Mouse (Mus musculus) hindbrain, embryonic 11.5 days (tissue): ENCODE measurements around the gene Cars2. TPM values are rescaled to one million over a fixed set of nuclear protein-coding genes. Genes with fewer than 3 reads are reported as not detected.
"Not testable (repeated sequence)": the region's sequence is repeated elsewhere in the genome, so short reads cannot be mapped to it uniquely, and the experiment has no call there.

Source experiments
- ATAC-seq: fragments of 200-750 bp; cut with Nextera tagmentation; 2 replicates; pipeline ENCODE4 v1.8.0; 2017; ENCODE audit warnings: mild to moderate bottlenecking, moderate TSS enrichment, moderate library complexity; ENCODE audit not compliant: low FRiP score
- DNase-seq: peaks from one replicate; pipeline ENCODE4 v3.0.0-alpha.2; 2015; ENCODE audit warnings: low spot score
- H3K27ac ChIP-seq: fragments of 300-500 bp; sonication (generic); 2 replicates; pipeline ENCODE4 v1.5.1; 2014; ENCODE audit warnings: mild to moderate bottlenecking, low read depth, low read length
- H3K27me3 ChIP-seq: fragments of 300-500 bp; sonication (generic); 2 replicates; pipeline ENCODE4 v1.6.1; 2014; ENCODE audit warnings: mild to moderate bottlenecking, low read length, moderate library complexity, mixed read lengths; ENCODE audit not compliant: control insufficient read depth, insufficient read depth
- H3K36me3 ChIP-seq: fragments of 300-500 bp; sonication (generic); 2 replicates; pipeline ENCODE4 v1.6.1; 2014; ENCODE audit warnings: mild to moderate bottlenecking, low read length, moderate library complexity, mixed read lengths; ENCODE audit not compliant: control insufficient read depth, insufficient read depth
- H3K4me1 ChIP-seq: fragments of 300-500 bp; sonication (generic); replicated peaks from 2 replicates; pipeline ENCODE4 v1.6.1; 2014; ENCODE audit warnings: low read length, mixed read lengths; ENCODE audit not compliant: control insufficient read depth, insufficient read depth
- H3K4me2 ChIP-seq: fragments of 300-500 bp; sonication (generic); replicated peaks from 2 replicates; pipeline ENCODE4 v1.6.1; 2014; ENCODE audit warnings: mild to moderate bottlenecking, low read depth, low read length
- H3K4me3 ChIP-seq: fragments of 300-500 bp; sonication (generic); 2 replicates; pipeline ENCODE4 v1.5.1; 2014; ENCODE audit warnings: low read depth, low read length
- H3K9ac ChIP-seq: fragments of 300-500 bp; sonication (generic); 2 replicates; pipeline ENCODE4 v1.6.1; 2014; ENCODE audit warnings: low read depth, low read length
- H3K9me3 ChIP-seq: fragments of 300-500 bp; sonication (generic); 2 replicates; pipeline ENCODE4 v1.6.1; 2016; ENCODE audit warnings: low read length; ENCODE audit not compliant: control insufficient read depth
- WGBS: fragments of 180-500 bp; shearing (Covaris S2); extraction: QIAGEN DNeasy Blood & Tissue Kit; methylation state at CpG from one replicate; pipeline ENCODE4 v1.1.7; 2014; 5-methylcytosine and 5-hydroxymethylcytosine counted together
- polyA plus RNA-seq: library from polyadenylated mRNA; unstranded; fragments of >200 nt; fragmentation: Nextera tagmentation; extraction: Ambion mirVana; gene quantifications from 2 replicates; pipeline ENCODE4 v1.2.1, GENCODE M21; 2014

The Cars2 gene
- polyA plus RNA-seq, 1 experiment from 2014 or later = 19.5 TPM

GRCm38 (mm10) chr8:11508880-11509279 lies 41.7 kb downstream of the Cars2 start:
- Histone ChIP-seq H3K9me3 (no peaks in the 10 kb centered on the region), H3K36me3 (peaks cover 19% of the 10 kb centered on the region), H3K27ac (no peak overlapping the region), H3K27me3 (no peaks in the 10 kb centered on the region), H3K9ac (no peak overlapping the region), H3K4me1 (no peaks in the 10 kb centered on the region), H3K4me2 (no peak overlapping the region), H3K4me3 (no peak overlapping the region)
- DNase-seq (no peak), ATAC-seq (no peak)
- WGBS = 87% methylated on average over 10 of the region's 10 CpGs

- H3K9me3 ChIP-seq = no peaks in the 10 kb centered on the region
- no peak overlapping the region for H3K9ac ChIP-seq
- ATAC-seq = no peak
- H3K4me1 ChIP-seq = no peaks in the 10 kb centered on the region
- DNase-seq = peak; percentile 72
- no peak overlapping the region for H3K4me2 ChIP-seq
- H3K36me3 ChIP-seq = peaks cover 11% of the 10 kb centered on the region
- H3K4me3 ChIP-seq = no peak overlapping the region
- 74% methylated on average over 6 of the region's 6 CpGs for WGBS
- no peaks in the 10 kb centered on the region for H3K27me3 ChIP-seq
- H3K27ac ChIP-seq = no peak overlapping the region
Measured at GRCm38 (mm10) chr8:11506802-11507201, 43.8 kb downstream of the Cars2 start.

GRCm38 (mm10) chr8:11506074-11506473 lies 44.5 kb downstream of the Cars2 start:
- Histone ChIP-seq H3K27ac (no peak overlapping the region), H3K4me1 (no peaks in the 10 kb centered on the region), H3K36me3 (peaks cover 11% of the 10 kb centered on the region), H3K9me3 (no peaks in the 10 kb centered on the region), H3K27me3 (no peaks in the 10 kb centered on the region), H3K4me2 (no peak overlapping the region), H3K4me3 (no peak overlapping the region), H3K9ac (no peak overlapping the region)
- WGBS = 88% methylated on average over 14 of the region's 14 CpGs
- no peak for DNase-seq
- no peak for ATAC-seq

GRCm38 (mm10) chr8:11503476-11504232 lies 46.9 kb downstream of the Cars2 start:
- 87% methylated on average over 13 of the region's 13 CpGs for WGBS
- Histone ChIP-seq H3K27ac (no peak overlapping the region), H3K9ac (no peak overlapping the region), H3K9me3 (no peaks in the 10 kb centered on the region), H3K4me2 (no peak overlapping the region), H3K4me1 (no peaks in the 10 kb centered on the region), H3K36me3 (0 out of 2 replicates have a peak, but pooled peaks cover 2% of the 10 kb centered on the region), H3K27me3 (no peaks in the 10 kb centered on the region), H3K4me3 (no peak overlapping the region)
- DNase-seq (no peak), ATAC-seq (no peak)

GRCm38 (mm10) chr8:11498786-11499485 lies 51.6 kb downstream of the Cars2 start:
- Histone ChIP-seq H3K9me3 (no peaks in the 10 kb centered on the region), H3K4me2 (no peak overlapping the region), H3K36me3 (no peaks in the 10 kb centered on the region), H3K27me3 (no peaks in the 10 kb centered on the region), H3K27ac (no peak overlapping the region), H3K9ac (no peak overlapping the region), H3K4me3 (no peak overlapping the region), H3K4me1 (peaks cover 4% of the 10 kb centered on the region)
- ATAC-seq = no peak
- 93% methylated on average over 4 of the region's 4 CpGs for WGBS
- DNase-seq = no peak

- H3K27ac ChIP-seq = no peak overlapping the region
- H3K4me1 ChIP-seq = peaks cover 4% of the 10 kb centered on the region
- no peak overlapping the region for H3K9ac ChIP-seq
- H3K4me2 ChIP-seq = peak overlapping the region; percentile 53
- ATAC-seq (no peak), DNase-seq (no peak)
- H3K4me3 ChIP-seq = peak overlapping the region; percentile 95
- no peaks in the 10 kb centered on the region for H3K9me3 ChIP-seq
- H3K27me3 ChIP-seq = no peaks in the 10 kb centered on the region
- no peaks in the 10 kb centered on the region for H3K36me3 ChIP-seq
- 80% methylated on average over 12 of the region's 12 CpGs for WGBS
Measured at GRCm38 (mm10) chr8:11498281-11498680, 52.3 kb downstream of the Cars2 start.

- Histone ChIP-seq H3K27me3 (no peaks in the 10 kb centered on the region), H3K27ac (peak within 1 kb of the TSS; percentile 86)
Measured at GRCm38 (mm10) chr8:11497017-11497990, 53.3 kb downstream of the Cars2 start, which contains the start of gene Naxd. TSS of gene Naxd (plus strand) at chr8:11497506.

GRCm38 (mm10) chr8:11492340-11492739 lies 58.2 kb downstream of the Cars2 start:
- not testable (repeated sequence) for H3K9ac ChIP-seq, DNase-seq, H3K4me3 ChIP-seq, H3K4me1 ChIP-seq, H3K9me3 ChIP-seq, H3K36me3 ChIP-seq, H3K4me2 ChIP-seq, ATAC-seq, H3K27ac ChIP-seq, H3K27me3 ChIP-seq
- 90% methylated on average over 2 of the region's 2 CpGs for WGBS

More at GRCm38 (mm10) chr8:11497017-11497990, 53.3 kb downstream of the Cars2 start, which contains the start of gene Naxd:
- Histone ChIP-seq H3K9ac (peak within 1 kb of the TSS; percentile 85), H3K36me3 (no peaks in the 10 kb centered on the region), H3K9me3 (no peaks in the 10 kb centered on the region), H3K4me3 (peak within 1 kb of the TSS; percentile 95), H3K4me1 (peaks cover 4% of the 10 kb centered on the region), H3K4me2 (peak within 1 kb of the TSS; percentile 53)
- DNase-seq (peak; percentile 94), ATAC-seq (peak; percentile 97)
- WGBS = 3% methylated on average over 69 of the region's 73 CpGs
